Mouse (Mus musculus): ENCODE measurements at regions not wholly inside any gene's neighbourhood (a gene's known extent, or its start where the extent isn't known, plus 50 kb on each side); places are given as distances from the start of the nearest gene placed in this dataset.

GRCm38 (mm10) chr1:42474831-42475230, 220.7 kb upstream of the Pou3f3 start:
- DNase-seq = no peak

- DNase-seq = no peak
Measured at GRCm38 (mm10) chr1:42475629-42476028, 219.9 kb upstream of the Pou3f3 start.

- no peak for DNase-seq
Measured at GRCm38 (mm10) chr1:42480348-42480920, 215.1 kb upstream of the Pou3f3 start.

GRCm38 (mm10) chr1:42489563-42489962, 206.0 kb upstream of the Pou3f3 start:
- no peak for DNase-seq

- DNase-seq = no peak
Measured at GRCm38 (mm10) chr1:42490856-42491643, 204.5 kb upstream of the Pou3f3 start.

- peak; percentile 18 to 24 for DNase-seq
Measured at GRCm38 (mm10) chr1:42491644-42492277, 203.8 kb upstream of the Pou3f3 start.

- DNase-seq = no peak
Measured at GRCm38 (mm10) chr1:42496022-42496421, 199.5 kb upstream of the Pou3f3 start.

GRCm38 (mm10) chr1:42496433-42496832, 199.1 kb upstream of the Pou3f3 start:
- DNase-seq = no peak

GRCm38 (mm10) chr1:42498901-42499300, 196.7 kb upstream of the Pou3f3 start:
- DNase-seq = no peak

- no peak for DNase-seq
Measured at GRCm38 (mm10) chr1:42504491-42504890, 191.1 kb upstream of the Pou3f3 start.

GRCm38 (mm10) chr1:42505048-42505729, 190.4 kb upstream of the Pou3f3 start:
- DNase-seq = no peak

- no peak for DNase-seq
Measured at GRCm38 (mm10) chr1:42514417-42514816, 181.2 kb upstream of the Pou3f3 start.

GRCm38 (mm10) chr1:42524401-42524800, 171.2 kb upstream of the Pou3f3 start:
- no peak for DNase-seq

GRCm38 (mm10) chr1:42527746-42528476, 167.7 kb upstream of the Pou3f3 start:
- no peak for DNase-seq

GRCm38 (mm10) chr1:42532908-42533307, 162.7 kb upstream of the Pou3f3 start:
- no peak for DNase-seq

GRCm38 (mm10) chr1:42539066-42539539, 156.5 kb upstream of the Pou3f3 start:
- DNase-seq = peak; percentile 36 to 38

- DNase-seq = peak; percentile 52 to 61
Measured at GRCm38 (mm10) chr1:42539541-42540520, 155.7 kb upstream of the Pou3f3 start.

GRCm38 (mm10) chr1:42541991-42542390, 153.6 kb upstream of the Pou3f3 start:
- DNase-seq = no peak

- DNase-seq = no peak
Measured at GRCm38 (mm10) chr1:42542846-42543549, 152.6 kb upstream of the Pou3f3 start.

- no peak for DNase-seq
Measured at GRCm38 (mm10) chr1:42546879-42547278, 148.7 kb upstream of the Pou3f3 start.

All from layer of hippocampus, postnatal 36 days (tissue).